Mouse (Mus musculus) kidney, adult 2 months (tissue): ENCODE results near the gene Polr1e. TPM values are rescaled to one million over a fixed set of nuclear protein-coding genes. Genes with fewer than 3 reads are reported as not detected.

Experiments used
- DNase-seq: peaks from one replicate; pipeline ENCODE4 v3.0.0; 2021
- H3K27ac ChIP-seq: fragments of 200-500 bp; 2 replicates; pipeline ENCODE4 v1.5.1; 2012; ENCODE audit warnings: low read depth, low read length, control low read depth, inconsistent platforms; ENCODE audit not compliant: insufficient read depth
- H3K27me3 ChIP-seq: fragments of 200-500 bp; replicated peaks from 2 replicates; pipeline ENCODE4 v1.6.1; 2012; ENCODE audit warnings: mild to moderate bottlenecking, moderate library complexity, low read length, inconsistent platforms; ENCODE audit not compliant: control insufficient read depth, insufficient read depth
- H3K36me3 ChIP-seq: fragments of 200-500 bp; 2 replicates; pipeline ENCODE4 v1.6.1; 2012; ENCODE audit warnings: mild to moderate bottlenecking, moderate library complexity, low read length, inconsistent platforms; ENCODE audit not compliant: control insufficient read depth, insufficient read depth
- H3K4me1 ChIP-seq: fragments of 200-500 bp; 2 replicates; pipeline ENCODE4 v1.6.1; 2011; ENCODE audit warnings: low read length; ENCODE audit not compliant: control insufficient read depth, insufficient read depth
- H3K4me3 ChIP-seq: fragments of 200-500 bp; 2 replicates; pipeline ENCODE4 v1.5.1; 2011; ENCODE audit warnings: mild to moderate bottlenecking, low read depth, low read length, control low read depth; ENCODE audit not compliant: insufficient read depth
- CTCF ChIP-seq: fragments of 200-500 bp; conservative IDR thresholded peaks from 2 replicates; pipeline ENCODE4 v1.5.1; 2011; ENCODE audit warnings: low read depth, mild to moderate bottlenecking, control low read depth, low read length, moderate library complexity, mixed read lengths; ENCODE audit not compliant: insufficient read depth, insufficient read length
- POLR2A ChIP-seq: fragments of 200-500 bp; IDR thresholded peaks from one replicate; pipeline ENCODE4 v1.6.1; 2011; ENCODE audit warnings: low read depth, low read length, control low read depth
- WGBS: fragments of 180-500 bp; shearing (Covaris S2); methylation state at CpG from one replicate; pipeline ENCODE4 v1.1.7; 2018; 5-methylcytosine and 5-hydroxymethylcytosine counted together
- polyA plus RNA-seq: library from polyadenylated mRNA; depleted of rRNA; stranded (reverse); fragments of >200 nt; gene quantifications from 2 replicates; pipeline ENCODE4 v1.2.3, GENCODE M21; 2012

The Polr1e gene
- polyA plus RNA-seq, 1 experiment: 6.2 TPM

- Histone ChIP-seq H3K27me3 (no peaks in the 10 kb centered on the region), H3K4me3 (no peak overlapping the region), H3K27ac (peak overlapping the region; percentile 47), H3K36me3 (no peaks in the 10 kb centered on the region), H3K4me1 (peaks cover 9% of the 10 kb centered on the region; the same call in 1 of the 2 replicates)
- TF ChIP-seq POLR2A (no peak), CTCF (no peak)
- 38% methylated on average over 3 of the region's 3 CpGs for WGBS
- peak; percentile 70 for DNase-seq
Measured at GRCm38 (mm10) chr4:45005452-45005851, 12.9 kb upstream of the Polr1e start.

GRCm38 (mm10) chr4:45010806-45011415 lies 7.5 kb upstream of the Polr1e start:
- TF ChIP-seq POLR2A: no peak
- no peak for TF ChIP-seq CTCF
- peaks cover 7% of the 10 kb centered on the region; the same call in 1 of the 2 replicates for H3K4me1 ChIP-seq
- DNase-seq: peak; percentile 66
- no peak overlapping the region for H3K27ac ChIP-seq
- no peaks in the 10 kb centered on the region for H3K36me3 ChIP-seq
- WGBS: 2% methylated on average over 11 of the region's 11 CpGs
- H3K4me3 ChIP-seq: peak overlapping the region; percentile 96
- no peaks in the 10 kb centered on the region for H3K27me3 ChIP-seq

DNA sequence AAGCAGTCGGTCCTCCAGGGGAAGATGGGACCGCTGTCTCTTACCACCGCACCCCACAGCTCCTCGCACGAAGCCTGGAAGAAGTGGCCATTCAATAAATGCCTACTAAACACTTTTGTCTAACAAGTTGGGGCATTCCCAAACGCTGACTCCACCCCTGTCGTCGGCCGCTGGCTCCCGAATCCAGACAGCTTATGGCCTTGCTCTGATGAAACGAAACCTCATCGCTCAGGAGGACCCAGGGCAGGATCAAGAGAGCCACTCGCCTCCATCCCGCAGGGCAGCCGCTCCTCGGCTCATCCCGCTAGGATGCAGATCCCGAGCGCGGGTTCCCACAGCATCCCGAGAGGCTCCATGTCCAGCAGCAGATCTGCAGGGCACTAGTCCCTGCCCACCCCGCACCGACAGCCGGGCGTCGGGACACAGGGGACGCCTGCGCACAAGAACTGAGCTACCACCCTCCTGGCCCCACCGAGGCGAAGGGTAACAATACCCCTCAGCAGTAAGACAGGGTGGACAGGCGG lies 6.7 kb upstream of the Polr1e start:
- H3K4me3 ChIP-seq: peak overlapping the region; percentile 96
- H3K27me3 ChIP-seq: no peaks in the 10 kb centered on the region
- no peaks in the 10 kb centered on the region for H3K36me3 ChIP-seq
- peaks cover 7% of the 10 kb centered on the region; the same call in 1 of the 2 replicates for H3K4me1 ChIP-seq
- peak; percentile 86 for DNase-seq
- TF ChIP-seq CTCF (no peak), POLR2A (peak; percentile 15)
- under 1% methylated on average over 31 of the region's 31 CpGs for WGBS
- H3K27ac ChIP-seq: peak overlapping the region; percentile 96

DNA sequence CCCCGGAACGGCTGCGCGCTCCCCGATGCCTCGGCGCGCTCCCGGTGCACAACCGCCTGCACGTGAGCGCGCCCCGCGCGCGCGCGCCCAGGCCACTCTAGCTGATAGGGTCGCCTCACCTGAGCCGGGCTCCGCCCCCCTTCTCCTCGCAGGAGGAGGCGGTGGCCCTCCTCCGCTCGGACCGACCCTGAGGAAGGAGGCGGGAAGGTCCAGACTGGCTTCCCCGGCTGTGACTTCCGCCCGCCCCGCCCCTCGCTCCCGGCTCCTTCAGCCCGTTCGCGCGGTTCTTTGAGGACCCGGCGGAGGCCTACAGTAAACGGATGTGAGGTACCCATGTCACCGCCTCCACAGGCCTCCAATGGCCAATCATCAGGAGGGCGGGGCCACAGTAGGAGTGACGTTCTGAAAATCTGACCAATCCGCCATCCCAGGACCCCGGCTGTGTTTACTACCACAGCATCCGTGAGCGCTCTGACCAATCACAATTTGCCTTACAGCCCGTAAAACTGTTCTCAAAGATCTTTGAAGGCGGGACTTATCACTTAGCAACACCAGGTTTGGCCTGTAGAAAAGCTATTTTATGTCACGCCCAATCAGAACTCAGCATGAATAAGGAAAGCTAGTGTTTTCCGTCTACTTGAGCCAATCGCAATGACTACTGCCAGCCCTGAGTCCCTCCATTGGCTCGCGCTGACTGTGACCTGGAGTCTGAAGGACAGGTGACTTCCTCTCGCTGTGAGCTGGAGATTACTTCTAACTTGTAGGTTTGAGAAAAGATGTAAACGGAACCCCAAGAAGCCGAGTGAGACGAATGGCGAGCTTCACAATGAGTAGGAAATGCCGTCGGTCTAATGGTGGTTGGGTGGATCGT lies 6.0 kb upstream of the Polr1e start, which contains the start of gene Zbtb5:
Gene Zbtb5 (minus strand): TSS at position 308 of the 871 bp plus-strand sequence.
- peak within 1 kb of the TSS; percentile 96 for H3K27ac ChIP-seq

DNA sequence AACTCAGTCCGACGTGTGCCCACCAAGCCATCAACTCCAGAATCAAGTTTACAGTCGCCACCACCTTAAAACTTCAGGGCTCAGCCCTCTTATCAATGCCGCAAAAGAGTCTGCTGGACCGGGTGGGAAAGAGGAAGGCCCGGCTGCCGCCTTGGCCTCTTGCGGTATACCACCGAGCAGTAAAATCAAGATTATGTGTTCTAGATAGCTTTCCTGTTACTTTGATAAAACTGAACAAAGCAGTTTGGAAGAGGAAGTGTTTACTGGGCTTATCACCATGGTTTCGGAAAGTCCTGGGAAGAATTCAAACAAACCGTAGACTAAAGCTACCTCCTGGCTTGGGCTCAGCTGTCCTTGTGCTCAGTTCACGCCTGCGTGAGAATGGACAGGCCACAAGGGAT lies 5.4 kb upstream of the Polr1e start:
- peak; percentile 27 for DNase-seq
- under 1% methylated on average over 13 of the region's 13 CpGs for WGBS
- Histone ChIP-seq H3K36me3 (no peaks in the 10 kb centered on the region), H3K27me3 (no peaks in the 10 kb centered on the region), H3K4me1 (peaks cover 7% of the 10 kb centered on the region; the same call in 1 of the 2 replicates), H3K27ac (peak overlapping the region; percentile 83), H3K4me3 (peak overlapping the region; percentile 86)
- no peak for TF ChIP-seq POLR2A
- no peak for TF ChIP-seq CTCF

More for the DNA sequence above, 6.0 kb upstream of the Polr1e start, which contains the start of gene Zbtb5:
- TF ChIP-seq POLR2A (peak; percentile 10), CTCF (no peak)
- Histone ChIP-seq H3K27me3 (no peaks in the 10 kb centered on the region), H3K36me3 (no peaks in the 10 kb centered on the region), H3K4me1 (peaks cover 7% of the 10 kb centered on the region; the same call in 1 of the 2 replicates), H3K4me3 (peak within 1 kb of the TSS; percentile 96)
- DNase-seq: peak; percentile 100
- whole genome bisulfite sequencing: under 1% methylated on average over 61 of the region's 63 CpGs

DNA sequence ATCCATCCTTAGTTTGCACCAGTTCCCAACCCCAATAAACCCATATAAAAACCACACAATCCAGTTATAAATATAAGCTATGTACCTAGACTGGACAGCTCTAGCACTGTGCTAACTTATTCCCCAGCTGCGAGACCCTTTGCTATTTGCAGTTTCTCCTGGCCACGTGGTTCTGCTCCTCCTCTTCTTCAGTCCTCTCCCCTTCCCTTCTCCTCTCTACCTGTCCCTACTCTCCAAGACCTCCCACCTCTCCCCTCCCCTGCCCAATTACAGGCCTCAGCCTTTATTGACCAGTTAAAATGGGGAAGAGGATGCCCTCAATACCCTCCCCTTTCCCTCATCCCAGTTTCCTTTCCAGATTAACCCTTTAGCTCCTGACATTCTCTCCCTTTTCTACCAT lies 4.8 kb upstream of the Polr1e start:
- Histone ChIP-seq H3K4me1 (peaks cover 9% of the 10 kb centered on the region; the same call in 1 of the 2 replicates), H3K36me3 (no peaks in the 10 kb centered on the region), H3K27ac (no peak overlapping the region), H3K27me3 (no peaks in the 10 kb centered on the region), H3K4me3 (peak overlapping the region; percentile 86; the same call in 1 of the 2 replicates)
- WGBS: 3% methylated on average over 2 of the region's 2 CpGs
- TF ChIP-seq POLR2A (no peak), CTCF (no peak)
- no peak for DNase-seq
